Mouse (Mus musculus): ENCODE results near the gene Fam189a1. TPM values are rescaled to one million over a fixed set of nuclear protein-coding genes. Genes with fewer than 3 reads are reported as not detected.

Gene Fam189a1
- polyA plus RNA-seq, 1 experiment, result 0.07 TPM

DNA sequence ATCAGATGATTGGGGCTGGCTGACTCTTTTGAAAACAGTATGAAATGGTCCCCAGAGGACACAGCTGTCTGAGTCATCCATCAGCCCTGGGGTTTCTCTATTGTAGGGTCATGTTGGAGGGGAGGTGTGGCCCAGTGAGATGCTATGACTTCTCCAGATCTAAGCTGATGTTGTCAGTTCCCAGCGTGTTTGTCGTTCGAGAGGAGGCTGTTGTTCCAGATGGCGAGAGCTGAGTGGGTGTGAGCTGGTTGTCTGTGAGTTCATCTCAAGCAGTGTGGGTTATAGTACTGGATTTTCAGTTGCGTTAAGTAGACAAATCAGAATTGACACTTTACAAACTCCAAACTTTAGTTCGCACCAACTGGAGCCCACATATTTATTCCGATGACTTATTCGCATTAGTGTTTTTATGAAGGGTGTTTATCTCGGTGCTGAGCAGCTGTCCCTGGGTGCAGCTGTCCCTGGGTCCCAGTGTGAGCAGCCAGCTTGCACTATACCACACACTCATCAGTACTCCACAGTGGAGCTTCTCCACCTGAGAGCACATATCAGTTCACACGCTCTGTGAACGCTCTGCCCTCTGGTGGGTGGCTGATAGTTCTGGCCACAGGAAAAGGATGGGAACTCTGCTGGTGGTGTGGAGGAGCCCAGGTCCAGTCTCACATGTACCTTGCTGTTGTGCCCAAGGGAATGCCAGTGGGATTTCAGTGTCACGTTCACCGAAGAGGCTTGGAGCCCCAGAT is 446.7 kb downstream of the Fam189a1 start:
- Histone ChIP-seq H3K79me3 (ENCODE audit: low read depth) (no peaks in the 10 kb centered on the region), H3ac (ENCODE audit: control insufficient read depth, insufficient read length, low read depth) (no peak overlapping the region), H3K4me3 (ENCODE audit: insufficient read depth, poor library complexity, severe bottlenecking) (no peak overlapping the region), H3K36me3 (ENCODE audit: control insufficient read depth, insufficient read depth) (no peaks in the 10 kb centered on the region), H3K79me2 (ENCODE audit: control insufficient read depth, insufficient read depth) (no peaks in the 10 kb centered on the region), H3K27me3 (ENCODE audit: control insufficient read depth, insufficient read depth, insufficient read length) (no peaks in the 10 kb centered on the region)
- TF ChIP-seq MYOD1 (IDR thresholded peaks at IDR 0.05; ENCODE audit: control insufficient read depth, insufficient read length, low read depth), result no peak
- TF ChIP-seq MYOG (IDR thresholded peaks at IDR 0.05; ENCODE audit: control insufficient read depth, extremely low read depth, insufficient read length), result no peak
- no peak for TF ChIP-seq MAX (IDR thresholded peaks at IDR 0.05)
- no peak for TF ChIP-seq USF1 (IDR thresholded peaks at IDR 0.05; ENCODE audit: low read depth)
- TF ChIP-seq CTCF (IDR thresholded peaks at IDR 0.05; ENCODE audit: control insufficient read depth, insufficient read depth, insufficient read length), result no peak
- TF ChIP-seq CEBPB (IDR thresholded peaks at IDR 0.05; ENCODE audit: low read depth), result no peak
- no peak for TF ChIP-seq FOSL1 (IDR thresholded peaks at IDR 0.05; ENCODE audit: insufficient read depth, low read length, poor library complexity, severe bottlenecking)

DNA sequence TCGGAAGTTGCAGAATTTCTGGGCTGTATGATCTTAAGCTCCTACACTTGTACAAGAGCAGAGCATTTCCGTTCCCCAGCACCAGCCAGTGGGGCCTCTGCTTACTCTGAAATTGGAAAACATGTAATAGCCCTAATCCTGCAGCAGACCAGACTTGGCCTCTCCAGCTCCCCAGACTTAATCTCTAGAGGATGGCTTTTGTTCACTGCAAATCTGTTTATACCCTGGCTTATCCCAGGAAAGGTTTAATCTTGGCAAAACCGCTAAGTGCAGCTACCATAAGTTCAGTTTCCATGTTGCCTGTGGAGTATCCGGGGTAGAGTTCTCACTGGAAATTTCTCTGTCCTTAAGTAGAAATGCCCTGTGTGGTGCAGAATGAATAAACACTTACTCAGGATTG is 448.2 kb downstream of the Fam189a1 start:
- Histone ChIP-seq H3K79me3 (ENCODE audit: low read depth) (no peaks in the 10 kb centered on the region), H3K27me3 (ENCODE audit: control insufficient read depth, insufficient read depth, insufficient read length) (no peaks in the 10 kb centered on the region), H3K36me3 (ENCODE audit: control insufficient read depth, insufficient read depth) (no peaks in the 10 kb centered on the region), H3ac (ENCODE audit: control insufficient read depth, insufficient read length, low read depth) (no peak overlapping the region), H3K4me3 (ENCODE audit: insufficient read depth, poor library complexity, severe bottlenecking) (no peak overlapping the region), H3K79me2 (ENCODE audit: control insufficient read depth, insufficient read depth) (no peaks in the 10 kb centered on the region)
- TF ChIP-seq USF1 (IDR thresholded peaks at IDR 0.05; ENCODE audit: low read depth), result no peak
- TF ChIP-seq FOSL1 (IDR thresholded peaks at IDR 0.05; ENCODE audit: insufficient read depth, low read length, poor library complexity, severe bottlenecking), result no peak
- TF ChIP-seq MAX (IDR thresholded peaks at IDR 0.05), result no peak
- no peak for TF ChIP-seq CTCF (IDR thresholded peaks at IDR 0.05; ENCODE audit: control insufficient read depth, insufficient read depth, insufficient read length)
- TF ChIP-seq MYOG (IDR thresholded peaks at IDR 0.05; ENCODE audit: control insufficient read depth, extremely low read depth, insufficient read length), result no peak
- no peak for TF ChIP-seq CEBPB (IDR thresholded peaks at IDR 0.05; ENCODE audit: low read depth)
- TF ChIP-seq MYOD1 (IDR thresholded peaks at IDR 0.05; ENCODE audit: control insufficient read depth, insufficient read length, low read depth), result no peak

Small RNA genes within 50 kb of the gene (microRNA-seq; reads per million reads assigned to microRNA genes)
- not detected for gene Gm25249 (ENCODE audit: borderline microRNAs expressed)
